Mouse (Mus musculus): ENCODE results near the gene Ckap2.

DNA sequence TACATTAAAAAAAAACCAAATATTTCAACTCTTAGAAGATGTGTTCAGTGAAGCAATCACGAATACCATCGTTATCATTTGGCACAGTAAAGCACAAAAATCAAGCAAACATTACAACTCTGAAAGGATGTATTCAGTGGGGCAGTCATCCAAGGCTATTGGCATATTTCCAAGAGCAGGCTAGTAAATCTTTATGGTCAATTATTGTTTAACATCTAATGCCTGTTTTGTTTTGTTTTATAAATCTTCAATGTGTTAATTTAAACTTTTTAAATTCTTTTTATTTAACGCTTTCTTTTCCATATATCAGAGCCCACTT is 35.3 kb downstream of the Ckap2 start:
- TF ChIP-seq CTCF (IDR thresholded peaks at IDR 0.05; ENCODE audit: control insufficient read depth, insufficient read depth, low read length) (no peak), POLR2A (IDR thresholded peaks at IDR 0.05; ENCODE audit: borderline replicate concordance, control insufficient read depth, low read depth, low read length) (no peak)

Measured in bone marrow, adult 2 months (tissue).